Mouse (Mus musculus) cerebellum, postnatal 4 days (tissue): ENCODE measurements at regions not wholly inside any gene's neighbourhood (a gene's known extent, or its start where the extent isn't known, plus 50 kb on each side); places are given as distances from the start of the nearest gene placed in this dataset.
A peak's percentile ranks its signal among the peaks of the same experiment; 100 is the strongest.

Source experiments
- DNase-seq, 2 experiments: peaks; one replicate each; pipeline ENCODE4 v3.0.0; 2022; ENCODE audit warnings: low spot score in 2 of 2, mixed read lengths in 1 of 2

GRCm38 (mm10) chr10:99526561-99526960 is 232.9 kb downstream of the Csl start:
- DNase-seq = no peak

- no peak for DNase-seq
Observed at GRCm38 (mm10) chr10:99531104-99531503, 228.4 kb downstream of the Csl start.

GRCm38 (mm10) chr10:99531556-99531955 is 227.9 kb downstream of the Csl start:
- no peak for DNase-seq

GRCm38 (mm10) chr10:99531992-99532391 is 227.5 kb downstream of the Csl start:
- DNase-seq = no peak

GRCm38 (mm10) chr10:99532697-99533119 is 226.8 kb downstream of the Csl start:
- DNase-seq = no peak

- no peak for DNase-seq
Observed at GRCm38 (mm10) chr10:99533468-99533867, 226.0 kb downstream of the Csl start.

GRCm38 (mm10) chr10:99534237-99534636 is 225.2 kb downstream of the Csl start:
- no peak for DNase-seq

GRCm38 (mm10) chr10:99538639-99539038 is 220.8 kb downstream of the Csl start:
- DNase-seq = no peak

GRCm38 (mm10) chr10:99552373-99552772 is 207.1 kb downstream of the Csl start:
- DNase-seq = no peak

- no peak for DNase-seq
Observed at GRCm38 (mm10) chr10:99552836-99553540, 206.5 kb downstream of the Csl start.

GRCm38 (mm10) chr10:99555021-99555420 is 204.4 kb downstream of the Csl start:
- DNase-seq = no peak

GRCm38 (mm10) chr10:99555658-99556352 is 203.7 kb downstream of the Csl start:
- DNase-seq = no peak

GRCm38 (mm10) chr10:99556353-99557036 is 203.0 kb downstream of the Csl start:
- no peak for DNase-seq

GRCm38 (mm10) chr10:99558656-99559055 is 200.8 kb downstream of the Csl start:
- no peak for DNase-seq

GRCm38 (mm10) chr10:99561166-99561818 is 198.2 kb downstream of the Csl start:
- no peak for DNase-seq

- no peak for DNase-seq
Observed at GRCm38 (mm10) chr10:99564605-99565004, 194.9 kb downstream of the Csl start.

GRCm38 (mm10) chr10:99568424-99568823 is 191.0 kb downstream of the Csl start:
- peak in 1 of 2 experiments; percentile 46 for DNase-seq

GRCm38 (mm10) chr10:99570190-99570589 is 189.3 kb downstream of the Csl start:
- no peak for DNase-seq

GRCm38 (mm10) chr10:99573997-99574396 is 185.5 kb downstream of the Csl start:
- no peak for DNase-seq

GRCm38 (mm10) chr10:99575294-99575693 is 184.2 kb downstream of the Csl start:
- DNase-seq = no peak

- no peak for DNase-seq
Observed at GRCm38 (mm10) chr10:99576301-99576700, 183.2 kb downstream of the Csl start.

GRCm38 (mm10) chr10:99577041-99577681 is 182.3 kb downstream of the Csl start:
- peak in 1 of 2 experiments; percentile 33 for DNase-seq
